Mouse (Mus musculus): ENCODE measurements at regions not wholly inside any gene's neighbourhood (a gene's known extent, or its start where the extent isn't known, plus 50 kb on each side); places are given as distances from the start of the nearest gene placed in this dataset.

DNA sequence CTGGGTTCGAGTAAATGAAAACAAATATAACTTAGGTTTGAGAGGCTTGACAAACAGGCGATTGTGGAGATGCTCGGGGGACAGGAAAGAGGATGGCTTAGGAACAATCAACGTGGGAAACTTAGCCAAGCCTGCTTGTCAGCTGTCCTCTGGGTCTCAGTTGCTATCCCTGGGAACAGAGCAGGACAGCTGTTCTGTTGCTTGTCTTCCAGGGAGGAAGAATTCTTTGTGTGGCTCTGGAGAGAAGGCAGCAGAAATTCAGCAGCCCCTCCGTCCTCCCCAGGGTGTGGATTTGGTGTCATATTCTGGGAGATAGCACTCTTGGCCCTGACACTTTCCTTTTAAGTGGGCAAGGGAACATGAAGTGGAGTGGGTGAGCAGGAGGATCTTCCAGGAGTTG is 98.1 kb upstream of the Foxd3 start:
- TF ChIP-seq CTCF (IDR thresholded peaks at IDR 0.05; ENCODE audit: borderline replicate concordance, extremely low read depth, insufficient read depth, insufficient read length), result no peak
- TF ChIP-seq POLR2A (IDR thresholded peaks at IDR 0.05; ENCODE audit: borderline replicate concordance, extremely low read depth, insufficient read depth, insufficient read length, poor library complexity, severe bottlenecking), result no peak

All from brain, embryonic 14.5 days (tissue).